Mouse (Mus musculus) large intestine, adult 2 months (tissue): ENCODE measurements around the gene Nyap2. TPM values are rescaled to one million over a fixed set of nuclear protein-coding genes. Genes with fewer than 3 reads are reported as not detected.

Source experiments
- DNase-seq: peaks from one replicate; pipeline ENCODE4 v3.0.0-alpha.2; 2012; ENCODE audit warnings: low read depth, low spot score
- WGBS: fragments of 180-500 bp; shearing (Covaris S2); methylation state at CpG from one replicate; pipeline ENCODE4 v1.1.7; 2018; 5-methylcytosine and 5-hydroxymethylcytosine counted together
- polyA plus RNA-seq: library from polyadenylated mRNA; depleted of rRNA; stranded (reverse); fragments of >200 nt; gene quantifications from 2 replicates; pipeline ENCODE4 v1.2.3, GENCODE M21; 2012; rRNA removed

Gene Nyap2
- polyA plus RNA-seq, result 0.02 and 0.03 TPM in 2 replicates

DNA sequence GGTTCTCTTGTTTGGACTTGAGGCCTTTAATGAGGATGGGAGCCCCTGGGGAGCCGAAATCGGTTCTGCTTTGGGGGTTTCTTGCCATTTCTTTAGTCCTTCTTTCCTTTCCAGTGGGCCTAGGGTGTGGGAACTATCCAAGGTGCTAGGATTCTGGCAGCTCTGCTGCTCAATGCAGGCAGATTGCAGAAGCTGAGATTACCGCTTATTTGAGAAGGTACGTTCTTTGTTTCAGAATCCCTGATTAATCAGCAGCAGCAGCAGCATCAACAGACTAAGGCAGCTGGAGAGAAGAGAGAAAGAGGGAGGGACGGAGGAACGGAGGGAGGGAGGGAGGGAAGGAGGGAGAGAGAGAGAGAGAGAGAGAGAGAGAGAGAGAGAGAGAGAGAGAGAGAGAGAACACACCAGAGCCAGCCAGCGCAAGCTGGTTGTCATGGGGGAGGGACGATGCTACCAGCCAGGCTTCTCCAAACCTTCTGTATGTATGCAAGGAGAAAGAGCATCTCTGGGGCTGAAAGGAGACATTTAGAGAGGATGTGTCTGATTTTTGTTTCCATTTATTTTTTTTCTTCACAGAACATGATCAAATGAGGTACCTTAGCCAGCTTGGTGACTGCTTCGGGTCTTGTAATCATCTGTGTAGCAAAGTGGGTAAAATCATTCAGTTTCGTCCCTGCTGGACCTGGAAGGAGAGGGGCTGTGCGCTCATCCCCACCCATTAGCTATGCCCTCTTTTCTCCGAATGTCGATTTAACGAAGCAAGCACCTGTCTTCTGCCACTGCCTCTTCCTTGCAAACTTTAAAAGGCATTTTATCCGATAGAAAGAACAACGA is at the start of gene Nyap2:
Gene Nyap2, plus strand, starts transcription at position 120 of the 834 bp plus-strand sequence.
- DNase-seq, result no peak
- WGBS, result 45% methylated on average over 16 of the region's 16 CpGs

DNA sequence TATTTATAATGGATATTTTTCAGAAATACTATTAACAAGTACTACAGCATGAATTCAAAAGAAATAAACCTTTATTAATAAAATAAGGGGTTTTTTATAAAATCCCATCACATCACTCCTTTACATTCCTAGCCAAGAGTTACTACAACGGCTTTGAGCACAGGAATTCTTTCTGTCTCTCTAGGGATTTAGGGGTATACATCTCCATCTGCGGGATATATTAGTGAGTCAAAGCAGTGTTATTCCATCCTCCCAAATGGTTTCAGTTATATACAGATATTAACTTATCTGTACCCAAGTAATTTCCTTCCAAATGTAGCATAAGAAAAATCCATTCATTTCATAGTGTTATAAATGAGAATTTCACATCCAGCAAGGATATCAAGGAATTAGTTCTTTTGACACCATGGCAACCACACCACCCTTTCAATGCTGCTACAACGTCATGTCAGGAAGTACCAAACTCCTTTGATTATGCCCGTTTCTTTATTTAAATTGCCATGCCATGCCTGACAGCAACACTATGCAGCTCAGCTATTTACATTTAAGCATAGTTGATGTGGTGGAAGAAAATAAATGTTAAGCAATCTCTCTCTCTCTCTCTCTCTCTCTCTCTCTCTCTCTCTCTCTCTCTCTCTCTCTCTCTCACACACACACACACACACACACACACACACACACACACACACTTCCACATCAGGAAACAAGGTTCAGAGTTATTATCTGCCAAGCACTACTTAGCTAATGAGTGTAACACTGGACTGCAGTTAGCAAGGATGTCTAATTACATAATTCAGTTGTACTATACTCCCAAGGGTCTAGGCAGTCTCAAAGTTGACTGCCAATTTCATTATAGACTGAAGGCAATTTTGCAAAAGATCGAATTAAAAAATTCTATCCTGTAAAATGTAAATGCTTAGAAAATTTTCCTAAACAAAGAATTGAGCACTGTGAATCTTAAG is 33.6 kb upstream of the Nyap2 start:
- WGBS, result 63% methylated on average over 5 of the region's 5 CpGs
- DNase-seq, result no peak

DNA sequence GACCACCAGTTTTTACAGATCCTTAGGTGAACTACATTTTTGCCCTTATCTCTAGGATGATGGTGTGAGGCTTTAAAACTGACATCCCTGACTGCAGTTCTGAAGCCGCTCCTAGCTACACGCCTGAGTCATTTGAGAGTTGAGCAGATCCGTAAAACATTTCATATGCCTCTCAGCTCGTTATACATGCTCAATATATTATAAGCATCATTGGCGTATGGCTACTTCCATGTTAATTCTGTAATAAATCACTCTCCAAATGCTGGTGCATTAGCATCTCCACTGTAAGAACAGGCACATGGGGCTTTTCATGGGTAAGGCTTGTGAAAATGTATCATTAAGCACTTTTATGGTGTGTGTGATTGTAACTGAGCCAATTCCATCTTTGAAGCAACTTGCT is 18.4 kb upstream of the Nyap2 start:
- 66% methylated on average over 5 of the region's 5 CpGs for WGBS
- DNase-seq, result no peak

DNA sequence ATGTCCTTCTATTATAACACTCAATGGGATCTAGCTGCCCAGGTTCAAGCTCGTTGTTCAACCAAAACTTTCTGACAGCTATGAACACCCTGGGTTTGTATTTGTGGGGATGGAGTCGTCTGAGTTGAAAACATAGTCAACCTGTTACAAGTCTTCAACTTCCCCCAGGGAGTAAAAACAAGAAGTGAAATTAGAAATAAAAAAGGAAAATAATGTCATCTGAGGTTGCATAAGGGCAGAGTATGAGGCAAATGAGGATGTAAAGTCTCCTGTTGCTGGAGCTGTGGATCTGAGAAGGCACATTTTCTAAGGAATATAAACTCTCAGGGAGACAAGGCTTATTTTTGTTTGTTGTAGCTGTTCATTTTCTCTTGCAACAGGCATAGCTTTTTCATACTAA is 17.9 kb upstream of the Nyap2 start:
- no peak for DNase-seq
- 49% methylated on average over 2 of the region's 2 CpGs for WGBS

DNA sequence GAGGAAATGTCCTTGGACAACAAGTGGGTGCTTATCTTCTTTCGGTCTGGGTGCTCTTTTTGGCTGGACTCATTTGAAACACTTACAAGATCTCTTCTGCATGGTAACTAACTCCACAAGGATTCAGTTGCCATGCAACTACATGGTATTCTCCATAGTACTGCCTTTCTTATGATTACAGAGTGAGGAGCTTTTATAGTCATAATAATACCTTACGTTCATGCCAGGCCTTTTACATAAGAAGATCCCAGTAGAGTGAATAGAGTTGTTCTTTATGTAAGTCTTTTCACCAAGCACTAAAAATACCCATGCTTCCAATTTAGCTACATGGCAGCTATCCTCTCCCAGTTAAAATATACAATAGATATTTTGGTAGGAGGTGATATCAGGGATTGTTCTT is 13.9 kb upstream of the Nyap2 start:
- DNase-seq, result no peak
- 92% methylated on average over 2 of the region's 2 CpGs for WGBS

DNA sequence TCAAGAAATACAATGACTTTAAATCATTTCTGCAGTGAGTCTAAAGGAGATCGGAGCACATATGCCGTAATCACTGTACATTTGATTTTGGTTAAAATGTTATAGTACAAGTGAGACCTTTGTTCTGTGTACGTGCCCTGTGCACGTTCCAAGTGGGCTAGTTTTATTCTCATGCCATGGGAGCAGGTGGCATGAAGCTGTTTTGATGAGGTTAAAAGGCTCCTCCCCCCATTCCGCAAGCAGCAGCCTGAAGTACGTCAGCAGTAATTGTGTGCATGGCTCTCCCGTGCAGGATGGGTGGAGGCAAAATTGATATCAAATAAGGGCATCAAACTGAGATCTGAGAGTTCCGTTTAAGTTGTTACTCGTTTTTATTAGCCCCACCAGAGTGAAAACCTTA is 491 bp upstream of the Nyap2 start:
- WGBS, result 68% methylated on average over 9 of the region's 9 CpGs
- no peak for DNase-seq

DNA sequence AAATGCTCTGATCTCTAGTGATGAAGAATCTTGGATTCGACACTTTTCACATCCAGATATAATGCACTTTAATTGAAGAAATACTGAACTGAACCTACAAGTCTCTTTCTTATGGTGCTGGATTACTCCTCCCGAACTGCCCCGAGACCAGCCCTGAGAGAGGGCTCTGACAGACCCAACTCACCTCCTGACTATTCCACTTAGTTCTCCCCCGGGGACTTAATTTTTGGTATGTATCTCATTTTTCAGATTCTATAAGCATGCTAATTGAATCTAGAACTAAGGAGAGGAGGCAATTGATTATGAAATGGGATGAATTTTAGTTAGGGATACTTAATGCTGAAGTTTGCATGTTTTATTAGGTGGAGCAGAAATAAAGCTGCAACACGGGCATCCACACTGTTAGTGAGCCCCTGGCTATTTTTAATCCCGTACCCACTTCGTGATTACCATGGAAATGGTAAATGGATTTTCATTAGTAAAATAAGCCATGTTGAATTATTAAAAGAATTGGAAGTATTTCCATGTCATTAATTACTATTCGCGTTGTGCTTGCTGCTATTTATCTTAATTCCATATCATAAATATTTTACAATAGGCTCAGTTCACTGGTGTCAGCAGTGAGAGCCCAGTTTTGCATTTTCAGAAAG is 1.0 kb downstream of the Nyap2 start:
- DNase-seq, result no peak
- 82% methylated on average over 9 of the region's 9 CpGs for WGBS

DNA sequence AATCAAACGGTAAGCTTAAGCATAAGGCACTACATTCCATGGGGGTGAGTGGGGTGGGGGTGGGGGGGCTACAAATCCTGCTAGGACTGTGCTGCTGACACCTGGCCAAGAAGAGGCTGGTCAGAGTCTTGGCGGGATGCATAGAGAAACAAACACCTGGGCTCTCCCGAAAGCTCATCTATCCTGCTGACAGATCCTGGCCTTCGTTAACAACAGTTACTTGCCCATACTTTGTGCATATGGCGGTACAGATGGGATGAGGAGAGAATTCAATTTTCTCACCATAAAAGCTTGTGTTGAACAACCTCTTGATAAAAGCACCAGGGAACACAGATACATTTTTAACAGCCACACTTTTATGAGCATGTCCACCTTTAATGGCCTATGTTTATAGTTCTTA is 10.7 kb downstream of the Nyap2 start:
- no peak for DNase-seq
- WGBS, result 75% methylated on average over 5 of the region's 5 CpGs

DNA sequence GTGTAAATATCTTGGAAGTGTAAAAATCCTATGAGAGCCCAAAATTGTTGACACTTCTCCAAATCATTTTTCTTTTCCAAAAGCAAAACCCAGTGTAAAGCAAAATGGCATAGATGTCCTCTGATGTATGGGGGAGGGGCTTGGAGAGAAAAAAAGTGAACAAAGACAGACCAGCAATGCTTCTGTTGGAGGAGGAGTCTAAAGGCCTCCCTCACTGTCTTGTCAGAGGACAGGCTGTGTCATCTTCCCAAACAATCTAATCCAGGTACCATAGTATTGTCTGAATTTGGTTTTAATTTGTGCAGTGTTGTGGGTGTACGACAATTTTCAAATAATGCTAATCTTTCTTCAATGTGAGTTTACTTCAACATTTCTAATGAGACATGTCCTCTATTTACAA is 13.7 kb downstream of the Nyap2 start:
- 86% methylated on average over 1 of the region's 1 CpGs for WGBS
- no peak for DNase-seq

DNA sequence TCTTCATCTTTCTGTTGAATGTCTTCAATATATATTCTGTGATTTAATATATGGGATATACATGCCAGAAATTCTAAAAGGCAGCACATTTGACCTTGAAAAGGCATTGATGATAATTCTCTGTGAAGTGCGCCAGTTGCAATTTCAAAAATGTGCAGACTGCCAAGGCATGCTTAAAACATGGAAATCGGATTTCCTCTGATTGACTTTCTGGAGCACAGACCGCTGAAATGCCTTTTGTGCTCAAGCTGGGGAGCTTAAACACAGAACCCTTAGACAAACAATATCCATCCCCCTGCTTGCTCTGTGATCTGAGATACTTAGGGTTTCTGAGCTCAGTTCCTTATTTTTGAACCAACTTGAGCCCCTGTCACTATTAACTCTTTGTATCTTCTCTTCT is 14.2 kb downstream of the Nyap2 start:
- WGBS, result 69% methylated on average over 3 of the region's 3 CpGs

DNA sequence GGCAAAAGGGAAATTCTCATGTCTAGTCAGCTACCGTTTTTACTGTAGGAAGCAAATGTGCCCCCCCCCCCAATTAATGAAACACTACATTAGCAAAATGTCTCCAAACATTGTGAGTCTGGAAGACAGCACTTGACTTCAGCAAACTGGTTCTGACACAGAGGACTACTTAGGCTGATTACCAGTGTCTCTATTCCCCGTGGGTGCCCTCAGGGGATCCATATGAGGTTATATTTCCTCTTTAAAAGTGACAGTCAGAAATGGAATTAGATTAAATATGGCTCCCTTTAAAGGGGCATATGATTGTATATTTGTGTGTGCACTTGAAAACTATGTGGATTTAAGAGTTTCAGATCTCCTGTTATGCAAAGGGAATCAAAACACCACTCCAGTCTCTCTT is 15.3 kb downstream of the Nyap2 start:
- WGBS, result 71% methylated on average over 2 of the region's 2 CpGs
- no peak for DNase-seq

More for the DNA sequence above, 14.2 kb downstream of the Nyap2 start:
- DNase-seq, result no peak

DNA sequence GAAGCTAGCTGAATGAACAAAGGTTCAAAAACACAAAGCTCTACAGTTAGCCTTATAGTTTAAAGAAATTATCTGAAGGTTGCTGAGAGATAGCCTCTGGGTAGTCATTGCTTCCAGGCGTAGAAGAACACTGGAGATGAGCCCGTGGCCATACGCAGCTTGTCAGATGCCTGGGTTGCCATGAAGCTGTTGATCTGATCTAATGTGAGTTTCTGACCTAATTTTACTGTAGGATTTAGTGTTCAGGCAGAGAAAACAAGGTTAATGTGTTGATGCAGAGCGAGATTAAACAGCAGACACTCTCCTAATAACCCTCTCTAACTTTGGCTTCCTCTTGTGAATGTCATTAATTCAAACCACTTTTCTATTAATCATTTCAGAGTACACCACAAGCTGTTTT is 16.1 kb downstream of the Nyap2 start:
- 81% methylated on average over 4 of the region's 4 CpGs for WGBS
- no peak for DNase-seq

DNA sequence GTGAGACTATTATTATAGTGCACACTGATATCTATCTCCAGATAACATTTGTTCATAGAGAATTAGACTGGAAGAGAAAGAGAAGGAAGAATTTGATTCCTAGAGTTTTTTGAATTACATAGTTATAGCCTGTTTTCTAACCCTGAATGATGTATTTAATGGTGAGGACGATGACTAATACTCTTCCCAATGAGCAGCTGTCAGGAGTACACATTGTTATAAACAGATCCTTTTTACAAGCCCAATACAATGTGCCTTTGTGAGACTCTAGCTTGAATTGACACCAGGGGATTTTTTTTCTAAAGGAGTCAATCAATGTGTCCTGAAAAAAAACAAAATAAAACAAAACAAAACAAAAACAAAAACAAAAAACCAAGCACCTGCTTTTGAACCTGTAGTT is 22.2 kb downstream of the Nyap2 start:
- 30% methylated on average over 1 of the region's 1 CpGs for WGBS

DNA sequence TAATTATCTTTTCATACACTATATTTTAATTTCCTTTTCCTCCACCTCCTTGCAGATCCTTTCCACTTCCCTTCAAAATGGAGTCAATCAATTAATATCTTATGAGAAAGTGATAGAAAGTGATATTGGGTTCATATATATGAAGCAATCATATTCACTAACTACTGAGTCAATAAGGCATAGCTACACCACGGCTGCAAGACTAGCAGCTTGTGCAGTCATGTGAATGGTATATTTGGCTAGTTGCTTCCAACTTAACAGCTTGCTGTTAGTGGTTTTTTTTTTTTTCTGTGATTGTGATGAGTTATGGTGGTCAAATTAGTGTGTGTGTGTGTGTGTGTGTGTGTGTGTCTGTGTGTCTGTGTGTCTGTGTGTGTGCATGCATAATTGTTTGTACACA is 25.0 kb downstream of the Nyap2 start:
- 67% methylated on average over 1 of the region's 1 CpGs for WGBS
- no peak for DNase-seq

More for the DNA sequence above, 22.2 kb downstream of the Nyap2 start:
- no peak for DNase-seq

DNA sequence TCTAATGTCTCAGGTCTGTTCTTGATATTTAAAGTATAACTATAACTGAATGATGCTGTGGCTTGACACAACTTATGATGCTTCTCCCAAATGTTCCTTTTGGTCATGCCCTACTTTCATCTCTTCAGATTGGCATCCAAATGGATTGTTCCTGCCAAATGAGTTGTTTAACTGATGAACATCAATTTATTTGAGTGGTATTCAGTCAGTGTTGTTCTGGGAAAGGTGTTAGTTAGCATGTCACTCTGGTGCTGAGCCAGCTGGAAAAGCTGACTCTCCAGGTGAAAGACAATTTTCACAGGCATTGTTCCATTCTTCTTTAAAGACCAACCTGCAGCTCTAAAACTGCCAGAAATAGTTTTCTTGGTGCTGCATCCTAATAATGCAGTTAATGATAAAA is 43.0 kb downstream of the Nyap2 start:
- no peak for DNase-seq

DNA sequence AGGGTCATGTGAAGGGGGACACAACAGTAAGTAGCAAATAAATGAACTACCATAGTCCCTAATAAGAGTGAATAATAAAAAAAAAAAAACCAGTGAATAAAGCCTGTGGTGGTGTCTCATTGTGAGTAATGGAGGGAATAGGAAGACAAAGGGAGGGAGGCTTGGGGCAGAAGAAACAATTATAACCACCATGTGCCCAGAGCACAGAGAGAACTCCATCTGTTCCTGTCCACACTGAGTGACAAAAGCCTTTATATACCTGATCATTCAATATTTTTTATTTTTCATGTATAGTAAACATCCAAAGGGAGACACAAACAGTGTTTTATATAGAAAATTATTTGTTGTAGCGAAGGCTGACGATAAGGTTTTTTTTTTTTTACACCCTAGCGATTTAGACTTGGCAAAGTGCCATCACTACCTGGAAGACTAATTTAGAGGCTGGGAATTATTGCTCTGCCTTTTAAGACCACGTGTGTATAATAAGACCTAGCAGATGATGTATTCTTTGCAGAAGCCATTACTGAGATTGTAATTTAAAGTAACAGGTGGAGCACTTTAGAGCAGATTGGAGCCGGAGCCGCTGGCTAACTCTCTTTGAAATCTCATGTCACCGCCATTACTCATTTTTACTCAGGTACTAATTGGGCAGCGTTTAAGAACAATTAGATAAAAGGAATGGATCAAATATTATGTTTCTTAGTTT is 55.4 kb downstream of the Nyap2 start:
- 49% methylated on average over 8 of the region's 8 CpGs for WGBS
- no peak for DNase-seq

DNA sequence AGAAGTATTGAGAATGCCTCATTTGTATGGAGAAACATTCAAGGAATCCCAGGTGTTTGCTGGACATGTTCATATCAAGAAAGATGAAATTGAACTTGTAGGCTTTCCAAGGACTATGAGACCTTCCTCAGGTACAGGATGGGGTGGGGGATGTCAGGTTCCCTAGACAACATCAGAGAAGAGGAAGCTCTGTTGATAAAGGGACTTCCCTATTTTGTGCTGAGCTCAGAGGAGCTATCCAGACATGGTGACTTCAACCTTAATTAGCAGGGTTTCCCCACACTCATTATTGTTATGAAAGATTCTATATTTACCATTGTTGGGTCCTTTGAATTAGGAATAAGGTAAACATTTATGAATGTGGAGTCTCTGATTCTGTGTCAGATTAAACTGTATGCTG is 67.1 kb downstream of the Nyap2 start:
- no peak for DNase-seq

DNA sequence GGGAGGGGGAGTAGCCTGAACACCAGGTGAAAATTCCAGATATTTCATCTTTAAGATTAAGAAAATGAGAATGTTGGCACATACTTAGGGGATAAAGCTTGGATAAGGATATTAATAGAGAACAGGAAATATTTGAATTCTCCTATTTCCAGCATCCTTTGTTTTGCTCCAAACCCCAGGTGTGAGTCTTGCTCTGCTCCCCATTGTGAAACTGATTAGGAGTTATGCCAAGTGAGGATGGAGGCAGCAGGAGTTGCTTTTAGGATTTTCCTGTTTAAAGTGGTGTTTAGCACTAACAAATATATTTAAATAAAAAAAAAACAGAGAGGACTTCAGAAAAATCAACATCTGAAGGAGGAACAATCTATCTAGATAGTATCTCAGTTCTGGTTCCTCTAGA is 68.8 kb downstream of the Nyap2 start:
- DNase-seq, result no peak

DNA sequence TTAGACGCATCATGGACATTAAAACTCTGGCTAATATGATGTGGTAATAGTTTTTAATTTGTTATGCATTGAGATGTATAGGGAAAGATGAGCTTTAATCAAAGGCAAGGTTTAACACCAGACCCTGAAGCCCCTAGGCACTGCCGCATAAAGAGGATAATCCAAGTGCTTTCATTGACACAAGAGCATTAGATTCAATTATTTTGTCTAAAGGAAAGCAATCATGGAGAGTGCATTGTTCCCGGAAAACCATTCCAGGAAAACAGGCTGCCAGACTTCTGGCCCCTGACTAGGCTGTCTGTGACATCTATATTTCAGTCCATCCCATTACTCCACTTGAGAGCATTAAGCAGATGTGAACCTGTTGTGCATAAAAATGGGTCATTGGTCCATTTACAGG is 92.5 kb downstream of the Nyap2 start:
- DNase-seq, result no peak
- WGBS, result 83% methylated on average over 3 of the region's 3 CpGs

DNA sequence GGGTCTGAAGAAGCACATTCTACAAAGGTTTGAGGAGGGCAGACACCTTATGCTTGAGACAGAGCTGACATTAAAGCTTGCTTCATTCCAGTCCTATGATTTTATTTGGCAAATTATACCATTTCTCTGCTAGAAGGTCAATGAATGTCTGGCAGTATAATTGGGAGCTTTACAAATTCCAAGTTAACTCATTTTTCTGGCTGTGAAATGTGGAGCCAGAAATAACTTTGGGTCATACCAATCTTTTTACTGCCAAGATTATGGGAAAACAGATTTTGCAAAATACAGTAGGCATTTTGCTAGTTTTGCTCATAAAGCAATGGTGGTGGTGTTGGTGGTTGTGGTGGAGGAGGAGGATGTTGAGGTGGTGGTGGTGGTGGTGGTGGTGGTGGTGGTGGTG is 96.0 kb downstream of the Nyap2 start:
- DNase-seq, result no peak
